Mouse (Mus musculus) lung, embryonic 15.5 days (tissue): ENCODE measurements at regions not wholly inside any gene's neighbourhood (a gene's known extent, or its start where the extent isn't known, plus 50 kb on each side); places are given as distances from the start of the nearest gene placed in this dataset.
A peak's percentile ranks its signal among the peaks of the same experiment; 100 is the strongest.

Experiments
- ATAC-seq: fragments of 200-750 bp; cut with Nextera tagmentation; 2 replicates; pipeline ENCODE4 v1.8.0; 2017; ENCODE audit warnings: moderate number of reproducible peaks, borderline replicate concordance; ENCODE audit not compliant: low FRiP score, low TSS enrichment; ENCODE audit errors: extremely low read depth
- H3K27ac ChIP-seq: fragments of 300-500 bp; sonication (generic); 2 replicates; pipeline ENCODE4 v1.5.1; 2015; ENCODE audit warnings: moderate library complexity, mild to moderate bottlenecking, inconsistent platforms
- H3K27me3 ChIP-seq: fragments of 300-500 bp; sonication (generic); 2 replicates; pipeline ENCODE4 v1.6.1; 2015; ENCODE audit warnings: inconsistent platforms
- H3K36me3 ChIP-seq: fragments of 300-500 bp; sonication (generic); 2 replicates; pipeline ENCODE4 v1.6.1; 2015; ENCODE audit warnings: inconsistent platforms
- H3K4me1 ChIP-seq: fragments of 300-500 bp; sonication (generic); 2 replicates; pipeline ENCODE4 v1.6.1; 2015; ENCODE audit warnings: inconsistent platforms
- H3K4me2 ChIP-seq: fragments of 300-500 bp; sonication (generic); 2 replicates; pipeline ENCODE4 v1.6.1; 2015; ENCODE audit warnings: inconsistent platforms, mild to moderate bottlenecking, moderate library complexity
- H3K4me3 ChIP-seq: fragments of 300-500 bp; sonication (generic); 2 replicates; pipeline ENCODE4 v1.5.1; 2015; ENCODE audit warnings: mild to moderate bottlenecking, inconsistent platforms
- H3K9ac ChIP-seq: fragments of 300-500 bp; sonication (generic); 2 replicates; pipeline ENCODE4 v1.6.1; 2015; ENCODE audit warnings: inconsistent platforms
- H3K9me3 ChIP-seq: fragments of 300-500 bp; sonication (generic); 2 replicates; pipeline ENCODE4 v1.6.1; 2016; ENCODE audit warnings: inconsistent platforms
- WGBS: fragments of 180-500 bp; shearing (Covaris S2); methylation state at CpG from one replicate; pipeline ENCODE4 v1.1.7; 2015; 5-methylcytosine and 5-hydroxymethylcytosine counted together

- WGBS = 41% methylated on average over 5 of the region's 5 CpGs
Measured at GRCm38 (mm10) chr15:39998063-39998462, 136.1 kb upstream of the 9330182O14Rik start.

DNA sequence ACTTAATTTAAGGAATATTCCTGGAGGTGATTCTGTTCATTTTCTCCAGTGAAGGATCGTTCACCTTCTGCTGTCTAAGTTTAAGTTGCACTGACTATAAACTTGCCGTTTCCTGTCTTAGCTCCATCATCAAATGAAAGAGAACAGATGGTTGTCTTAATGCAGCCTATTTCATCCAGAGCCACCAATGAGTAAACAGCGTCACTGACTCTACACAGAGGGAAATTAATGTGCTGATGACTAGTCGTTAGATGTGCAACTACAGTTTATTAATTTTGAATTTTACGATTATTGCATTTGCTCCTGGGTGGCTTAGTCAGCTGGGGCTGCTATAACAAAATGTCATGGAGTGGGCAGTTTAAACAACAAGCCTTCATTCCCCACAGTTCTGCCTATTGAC, 134.1 kb upstream of the 9330182O14Rik start:
- Histone ChIP-seq H3K27ac (no peak overlapping the region), H3K4me1 (no peaks in the 10 kb centered on the region), H3K27me3 (no peaks in the 10 kb centered on the region), H3K36me3 (no peaks in the 10 kb centered on the region), H3K4me3 (no peak overlapping the region), H3K4me2 (no peak overlapping the region), H3K9me3 (no peaks in the 10 kb centered on the region), H3K9ac (no peak overlapping the region)
- 45% methylated on average over 5 of the region's 5 CpGs for WGBS
- ATAC-seq = no peak

More at GRCm38 (mm10) chr15:39998063-39998462, 136.1 kb upstream of the 9330182O14Rik start:
- H3K36me3 ChIP-seq = no peaks in the 10 kb centered on the region
- H3K27ac ChIP-seq = no peak overlapping the region
- ATAC-seq = no peak
- no peak overlapping the region for H3K9ac ChIP-seq
- no peaks in the 10 kb centered on the region for H3K9me3 ChIP-seq
- no peak overlapping the region for H3K4me2 ChIP-seq
- no peaks in the 10 kb centered on the region for H3K4me1 ChIP-seq
- no peak overlapping the region for H3K4me3 ChIP-seq
- no peaks in the 10 kb centered on the region for H3K27me3 ChIP-seq

GRCm38 (mm10) chr15:40005096-40005495, 129.1 kb upstream of the 9330182O14Rik start:
- no peak overlapping the region for H3K9ac ChIP-seq
- WGBS = 58% methylated on average over 16 of the region's 16 CpGs
- H3K4me1 ChIP-seq = peaks cover 5% of the 10 kb centered on the region; the same call in 1 of the 2 replicates
- no peak for ATAC-seq
- no peaks in the 10 kb centered on the region for H3K9me3 ChIP-seq
- H3K36me3 ChIP-seq = no peaks in the 10 kb centered on the region
- no peak overlapping the region for H3K27ac ChIP-seq
- no peaks in the 10 kb centered on the region for H3K27me3 ChIP-seq
- no peak overlapping the region for H3K4me2 ChIP-seq
- no peak overlapping the region for H3K4me3 ChIP-seq

GRCm38 (mm10) chr15:40007844-40008243, 126.3 kb upstream of the 9330182O14Rik start:
- H3K4me3 ChIP-seq = no peak overlapping the region
- no peak for ATAC-seq
- H3K36me3 ChIP-seq = no peaks in the 10 kb centered on the region
- 4% methylated on average over 5 of the region's 5 CpGs for WGBS
- H3K4me2 ChIP-seq = no peak overlapping the region
- H3K27me3 ChIP-seq = no peaks in the 10 kb centered on the region
- no peaks in the 10 kb centered on the region for H3K9me3 ChIP-seq
- H3K4me1 ChIP-seq = peaks cover 5% of the 10 kb centered on the region; the same call in 1 of the 2 replicates
- no peak overlapping the region for H3K9ac ChIP-seq
- no peak overlapping the region for H3K27ac ChIP-seq

DNA sequence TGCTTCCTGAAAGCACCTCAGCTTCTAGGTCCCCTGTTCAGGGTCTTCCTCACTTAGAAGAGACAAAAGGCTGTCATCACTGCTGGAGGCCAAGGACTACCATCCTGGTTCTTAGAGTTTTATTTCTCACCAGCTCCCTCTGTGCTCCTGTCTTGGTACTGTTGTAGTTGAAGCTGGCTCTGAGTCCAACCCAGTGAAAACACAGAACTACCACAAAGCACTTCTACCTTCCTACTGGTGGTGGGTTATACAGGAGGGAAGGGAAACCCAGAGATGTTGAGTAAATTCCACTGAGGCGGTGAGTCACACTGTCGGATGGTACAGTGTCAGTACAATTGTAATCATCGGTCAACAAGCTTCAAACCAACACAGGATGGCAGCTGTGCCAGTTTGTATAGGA, 120.3 kb upstream of the 9330182O14Rik start:
- no peaks in the 10 kb centered on the region for H3K27me3 ChIP-seq
- H3K4me2 ChIP-seq = no peak overlapping the region
- ATAC-seq = no peak
- H3K9ac ChIP-seq = no peak overlapping the region
- H3K36me3 ChIP-seq = no peaks in the 10 kb centered on the region
- no peaks in the 10 kb centered on the region for H3K9me3 ChIP-seq
- H3K27ac ChIP-seq = no peak overlapping the region
- 78% methylated on average over 3 of the region's 3 CpGs for WGBS
- peaks cover 10% of the 10 kb centered on the region; the same call in 1 of the 2 replicates for H3K4me1 ChIP-seq
- no peak overlapping the region for H3K4me3 ChIP-seq

DNA sequence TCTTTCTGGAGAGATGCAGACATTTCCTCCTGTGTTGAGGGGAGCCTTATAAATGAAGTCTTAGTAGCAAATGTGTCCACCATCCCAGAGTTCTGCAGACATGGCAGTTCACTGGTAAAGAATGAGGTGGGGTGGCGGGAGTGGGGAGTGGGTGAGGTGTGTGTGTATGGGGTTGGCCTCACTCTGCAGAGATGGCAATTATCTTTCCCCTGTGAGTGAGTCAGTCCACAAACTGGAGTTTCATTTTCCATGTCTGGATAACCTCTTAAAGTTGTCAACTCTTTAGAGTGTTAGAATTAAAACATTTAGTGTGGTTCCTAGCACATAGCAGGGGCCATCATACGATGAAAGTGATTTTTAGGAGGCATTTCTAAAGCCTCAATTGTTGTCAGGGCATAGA, 117.1 kb upstream of the 9330182O14Rik start:
- Histone ChIP-seq H3K4me2 (no peak overlapping the region), H3K9ac (no peak overlapping the region), H3K4me3 (no peak overlapping the region), H3K36me3 (no peaks in the 10 kb centered on the region), H3K27ac (no peak overlapping the region), H3K9me3 (no peaks in the 10 kb centered on the region), H3K27me3 (no peaks in the 10 kb centered on the region), H3K4me1 (peaks cover 19% of the 10 kb centered on the region; the same call in 1 of the 2 replicates)
- WGBS = 61% methylated on average over 2 of the region's 2 CpGs
- no peak for ATAC-seq

DNA sequence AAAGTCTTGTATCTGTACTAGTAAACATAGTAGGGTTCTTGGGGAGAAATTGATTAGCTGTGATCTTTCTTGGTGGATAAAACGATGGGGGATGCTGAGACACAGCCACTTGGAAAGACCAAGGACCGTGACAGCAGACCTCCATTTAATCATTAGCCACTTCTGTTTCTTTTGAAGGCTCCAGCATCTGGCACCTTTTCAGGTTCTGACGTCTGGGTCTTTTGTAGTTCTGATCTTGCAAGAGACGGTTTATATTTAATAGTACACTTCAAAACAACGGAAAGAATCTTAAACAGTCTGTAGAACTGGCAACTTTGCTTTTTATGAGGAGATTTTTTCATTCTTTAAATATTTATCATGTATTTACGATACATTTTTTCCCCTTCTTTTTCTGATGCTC, 116.6 kb upstream of the 9330182O14Rik start:
- H3K9me3 ChIP-seq = no peaks in the 10 kb centered on the region
- peak; percentile 66; the same call in 1 of the 2 replicates for ATAC-seq
- H3K36me3 ChIP-seq = no peaks in the 10 kb centered on the region
- H3K4me1 ChIP-seq = peaks cover 19% of the 10 kb centered on the region; the same call in 1 of the 2 replicates
- WGBS = 16% methylated on average over 6 of the region's 6 CpGs
- no peak overlapping the region for H3K9ac ChIP-seq
- no peak overlapping the region; the same call in 1 of the 2 replicates for H3K27ac ChIP-seq
- no peaks in the 10 kb centered on the region for H3K27me3 ChIP-seq
- H3K4me2 ChIP-seq = peak overlapping the region; percentile 36; the same call in 1 of the 2 replicates
- no peak overlapping the region for H3K4me3 ChIP-seq

DNA sequence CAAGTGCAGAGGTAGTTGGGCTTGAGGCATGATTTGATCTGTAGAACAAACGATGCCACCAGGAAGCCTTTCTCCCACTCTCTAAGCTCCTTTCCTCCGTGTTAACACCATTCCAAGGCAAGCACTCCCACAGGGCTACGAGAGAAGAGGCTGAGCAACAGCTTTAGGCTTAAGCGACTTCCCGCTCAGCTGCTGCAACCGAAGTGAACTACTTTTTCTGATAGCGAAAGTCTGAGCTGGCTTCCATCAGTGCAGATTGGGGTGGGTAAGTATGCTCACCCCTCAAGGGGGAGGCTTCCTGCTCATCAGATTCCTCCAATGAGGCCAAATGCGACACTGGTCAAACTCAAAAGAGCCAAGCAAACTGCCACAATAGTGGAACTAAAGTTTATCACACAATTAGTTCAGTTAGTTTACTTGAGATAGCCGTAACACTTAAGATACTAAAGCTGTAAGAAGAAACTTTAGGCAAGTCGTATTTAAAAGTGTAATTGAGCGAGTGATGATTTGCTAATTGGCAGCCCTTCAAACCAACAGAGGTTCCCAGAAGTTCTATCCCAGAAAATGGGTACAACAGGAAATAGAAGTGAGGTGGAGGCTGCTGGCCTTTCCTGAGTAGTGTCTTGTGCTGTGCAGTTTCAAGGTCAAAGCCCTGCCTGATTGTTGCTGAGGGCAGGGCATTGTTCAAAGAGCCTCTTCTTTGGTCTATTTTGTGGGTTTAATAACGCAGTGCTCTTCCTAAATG, 115.9 kb upstream of the 9330182O14Rik start:
- no peaks in the 10 kb centered on the region for H3K27me3 ChIP-seq
- no peaks in the 10 kb centered on the region for H3K36me3 ChIP-seq
- peak overlapping the region; percentile 36 for H3K4me2 ChIP-seq
- H3K27ac ChIP-seq = peak overlapping the region; percentile 69
- H3K4me3 ChIP-seq = peak overlapping the region; percentile 3; the same call in 1 of the 2 replicates
- peak; percentile 58; the same call in 1 of the 2 replicates for ATAC-seq
- no peak overlapping the region for H3K9ac ChIP-seq
- WGBS = 12% methylated on average over 12 of the region's 12 CpGs
- H3K9me3 ChIP-seq = no peaks in the 10 kb centered on the region
- peaks cover 19% of the 10 kb centered on the region; the same call in 1 of the 2 replicates for H3K4me1 ChIP-seq

GRCm38 (mm10) chr15:40018792-40019151, 115.4 kb upstream of the 9330182O14Rik start:
- Histone ChIP-seq H3K36me3 (no peaks in the 10 kb centered on the region), H3K27ac (peak overlapping the region; percentile 50), H3K4me2 (peak overlapping the region; percentile 26), H3K9me3 (no peaks in the 10 kb centered on the region), H3K4me3 (no peak overlapping the region), H3K9ac (no peak overlapping the region), H3K4me1 (peaks cover 19% of the 10 kb centered on the region; the same call in 1 of the 2 replicates), H3K27me3 (no peaks in the 10 kb centered on the region)
- ATAC-seq = peak; percentile 47; the same call in 1 of the 2 replicates
- WGBS = 21% methylated on average over 8 of the region's 8 CpGs

DNA sequence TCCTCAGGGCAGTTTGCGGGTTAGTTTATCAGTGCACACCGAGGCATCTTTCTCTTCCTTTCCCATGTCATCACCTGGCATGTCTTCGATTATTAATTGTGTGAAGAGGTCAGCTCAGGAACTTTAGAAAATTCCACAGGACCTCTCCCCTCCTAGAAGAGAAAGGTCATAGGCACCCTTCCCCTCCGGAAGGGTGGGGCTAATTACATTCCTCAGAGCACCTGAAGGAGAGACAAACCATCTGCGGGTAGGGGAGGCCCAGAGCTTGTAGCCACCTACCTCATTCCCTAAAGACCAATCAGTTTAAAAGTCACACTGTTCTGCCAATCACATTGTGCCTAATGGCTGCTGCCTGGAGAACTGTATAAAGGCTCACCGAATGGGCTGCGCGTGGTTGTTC, 114.9 kb upstream of the 9330182O14Rik start:
- H3K4me2 ChIP-seq = no peak overlapping the region
- no peaks in the 10 kb centered on the region for H3K27me3 ChIP-seq
- H3K4me3 ChIP-seq = no peak overlapping the region
- no peak overlapping the region for H3K27ac ChIP-seq
- 57% methylated on average over 8 of the region's 8 CpGs for WGBS
- no peaks in the 10 kb centered on the region for H3K9me3 ChIP-seq
- H3K9ac ChIP-seq = no peak overlapping the region
- peaks cover 19% of the 10 kb centered on the region; the same call in 1 of the 2 replicates for H3K4me1 ChIP-seq
- no peaks in the 10 kb centered on the region for H3K36me3 ChIP-seq
- ATAC-seq = no peak

GRCm38 (mm10) chr15:40020097-40020496, 114.1 kb upstream of the 9330182O14Rik start:
- ATAC-seq = no peak
- H3K9me3 ChIP-seq = no peaks in the 10 kb centered on the region
- no peak overlapping the region for H3K4me2 ChIP-seq
- no peak overlapping the region for H3K9ac ChIP-seq
- no peak overlapping the region for H3K27ac ChIP-seq
- H3K4me3 ChIP-seq = no peak overlapping the region
- H3K27me3 ChIP-seq = no peaks in the 10 kb centered on the region
- H3K36me3 ChIP-seq = no peaks in the 10 kb centered on the region
- H3K4me1 ChIP-seq = peaks cover 19% of the 10 kb centered on the region; the same call in 1 of the 2 replicates

DNA sequence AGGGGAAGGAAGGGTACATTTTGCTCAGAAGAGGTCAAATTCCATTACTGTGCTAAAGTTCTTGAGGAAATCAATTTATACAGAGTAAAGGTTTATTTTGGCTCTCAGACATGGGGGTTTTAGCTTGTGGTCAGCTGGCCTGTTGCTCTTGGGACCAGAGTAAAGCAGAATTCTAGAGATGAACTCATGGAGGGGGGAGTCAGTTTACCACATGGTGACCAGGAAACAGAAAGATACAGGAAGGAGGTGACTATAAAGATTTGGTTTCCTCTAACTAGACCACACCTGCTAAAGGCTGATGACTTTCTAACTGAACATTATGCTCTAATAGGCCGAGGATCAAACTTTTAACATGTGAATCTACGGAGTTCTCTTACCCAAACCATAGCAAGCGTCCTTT, 113.5 kb upstream of the 9330182O14Rik start:
- no peak for ATAC-seq
- H3K36me3 ChIP-seq = no peaks in the 10 kb centered on the region
- 90% methylated on average over 3 of the region's 3 CpGs for WGBS

More for the DNA sequence above, 113.5 kb upstream of the 9330182O14Rik start:
- no peak overlapping the region for H3K4me2 ChIP-seq
- H3K27me3 ChIP-seq = no peaks in the 10 kb centered on the region
- H3K4me3 ChIP-seq = no peak overlapping the region
- no peak overlapping the region for H3K27ac ChIP-seq
- no peak overlapping the region for H3K9ac ChIP-seq
- peaks cover 19% of the 10 kb centered on the region; the same call in 1 of the 2 replicates for H3K4me1 ChIP-seq
- no peaks in the 10 kb centered on the region for H3K9me3 ChIP-seq
